Mouse (Mus musculus): ENCODE data around the gene Haus3. TPM values are rescaled to one million over a fixed set of nuclear protein-coding genes. Genes with fewer than 3 reads are reported as not detected.

The Haus3 gene
- polyA plus RNA-seq (2015; fragmentation: Nextera tagmentation; extraction: Ambion mirVana): 32.3 and 35.7 TPM in 2 replicates

DNA sequence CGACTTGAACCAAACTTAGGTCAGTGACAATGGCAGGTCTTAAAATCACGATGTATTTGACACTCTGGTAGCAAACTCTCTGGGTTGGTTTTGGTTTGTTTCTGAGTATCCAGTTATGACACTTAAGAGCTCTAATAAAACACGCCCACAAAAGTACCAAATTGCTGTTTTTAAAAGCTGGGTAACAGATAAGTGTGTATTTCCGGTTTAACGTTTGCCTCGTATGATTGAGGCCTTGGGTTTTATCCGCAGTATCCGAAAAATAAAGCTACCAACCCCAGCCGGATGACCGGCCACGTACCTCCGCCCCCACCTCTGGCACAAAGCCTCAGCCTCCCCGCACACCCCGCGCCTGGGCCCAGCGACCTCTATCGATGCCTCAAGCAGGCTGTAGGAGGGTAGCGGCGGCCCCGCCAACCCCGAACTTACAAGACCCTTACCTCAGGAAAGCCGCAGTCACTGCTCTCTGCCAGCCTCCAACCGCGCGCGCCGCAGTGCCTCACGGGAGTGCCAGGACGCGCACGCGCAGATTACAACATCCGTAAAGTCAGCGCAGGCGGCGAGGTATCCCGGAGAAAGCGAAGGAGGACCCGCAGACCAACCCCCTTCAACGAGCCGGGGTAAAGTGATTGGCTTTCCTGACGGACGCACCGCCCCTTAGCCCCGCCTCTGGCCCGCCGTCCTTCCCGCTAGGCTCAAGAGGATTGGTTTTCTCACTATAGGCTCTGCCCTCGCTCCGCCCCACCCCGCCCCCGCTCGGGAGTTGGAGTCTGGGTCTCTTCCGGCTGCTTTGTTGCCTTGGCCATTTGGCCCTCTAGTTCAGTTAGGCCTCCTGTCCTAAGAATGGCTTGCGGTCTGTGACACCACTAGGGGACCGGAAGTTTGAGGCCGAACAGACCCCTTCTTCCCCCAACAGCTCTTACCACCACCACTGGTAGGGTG lies at the start of gene Haus3, which contains the start of gene Poln:
Gene Haus3 (minus strand): TSS at position 578 of the 942 bp plus-strand sequence.
Gene Poln (minus strand): TSS at position 499 of the 942 bp plus-strand sequence.

DNA sequence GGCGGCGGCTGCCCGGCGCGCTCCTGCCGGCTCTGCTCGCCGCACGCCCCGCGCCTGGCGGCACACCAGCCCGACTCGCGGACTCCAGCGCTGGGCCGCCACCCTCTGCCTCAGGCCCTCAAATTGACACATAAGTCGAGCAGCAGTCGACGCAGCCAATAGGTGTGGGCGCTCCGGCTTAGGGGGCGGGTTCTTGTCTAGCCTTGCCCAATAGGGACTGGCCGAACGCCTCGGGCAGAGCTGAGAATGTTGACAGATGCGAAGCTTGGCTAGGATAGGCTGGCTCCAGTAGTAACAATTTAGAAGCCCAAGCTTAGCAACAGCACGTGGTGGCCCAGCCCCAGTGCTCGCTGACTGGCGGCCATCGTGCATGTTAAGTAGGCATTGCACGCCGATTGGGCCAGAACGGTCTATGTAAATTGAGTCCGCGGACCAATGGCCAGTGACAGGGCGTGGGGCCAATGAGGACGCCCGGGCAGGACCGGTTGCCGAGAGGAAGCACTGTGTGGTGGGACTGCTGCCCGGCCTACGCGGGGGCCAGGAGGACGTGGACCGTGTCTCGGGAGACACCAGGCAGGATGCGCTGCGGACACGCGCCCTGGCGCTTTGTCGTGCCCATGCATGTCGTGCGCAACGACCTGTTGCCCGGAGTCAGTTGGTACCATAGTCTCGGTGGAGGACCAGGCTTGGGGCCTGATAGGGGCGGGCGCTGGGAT lies 18.4 kb upstream of the Haus3 start, which contains the start of gene Mxd4:
Gene Mxd4 (minus strand): TSS at position 120 of the 716 bp plus-strand sequence.

Other genes starting within 250 kb of the Haus3 start
- 26.6 and 27.6 TPM in 2 replicates for gene Nelfa, start 233.1 kb downstream of the Haus3 start, polyA plus RNA-seq (2015; fragmentation: Nextera tagmentation; extraction: Ambion mirVana)
- gene Gm1673, start 186.1 kb downstream of the Haus3 start, polyA plus RNA-seq (2015; fragmentation: Nextera tagmentation; extraction: Ambion mirVana): 17.3 and 20.9 TPM in 2 replicates
- 0.52 and 0.70 TPM in 2 replicates for gene Nat8l, start 173.5 kb downstream of the Haus3 start, polyA plus RNA-seq (2015; fragmentation: Nextera tagmentation; extraction: Ambion mirVana)
- gene Poln, start 79 bp downstream of the Haus3 start, polyA plus RNA-seq (2015; fragmentation: Nextera tagmentation; extraction: Ambion mirVana): 1.8 and 4.2 TPM in 2 replicates
- 16.0 and 21.2 TPM in 2 replicates for gene Mxd4, start 18.2 kb upstream of the Haus3 start, polyA plus RNA-seq (2015; fragmentation: Nextera tagmentation; extraction: Ambion mirVana)
- 0.13 TPM in 2 replicates for gene Zfyve28, start 118.9 kb upstream of the Haus3 start, polyA plus RNA-seq (2015; fragmentation: Nextera tagmentation; extraction: Ambion mirVana)
- gene Cfap99, start 119.1 kb upstream of the Haus3 start, polyA plus RNA-seq (2015; fragmentation: Nextera tagmentation; extraction: Ambion mirVana): not detected in 2 replicates
- gene Rnf4, start 166.8 kb upstream of the Haus3 start, polyA plus RNA-seq (2015; fragmentation: Nextera tagmentation; extraction: Ambion mirVana): 73.5 and 75.8 TPM in 2 replicates
- 6.9 and 8.2 TPM in 2 replicates for gene Fam193a, start 200.4 kb upstream of the Haus3 start, polyA plus RNA-seq (2015; fragmentation: Nextera tagmentation; extraction: Ambion mirVana)